Mouse (Mus musculus) embryonic facial prominence, embryonic 11.5 days (tissue): ENCODE measurements at regions not wholly inside any gene's neighbourhood (a gene's known extent, or its start where the extent isn't known, plus 50 kb on each side); places are given as distances from the start of the nearest gene placed in this dataset.
A peak's percentile ranks its signal among the peaks of the same experiment; 100 is the strongest.

ENCODE experiments used
- ATAC-seq: fragments of 200-750 bp; cut with Nextera tagmentation; replicated peaks from 2 replicates; pipeline ENCODE4 v1.8.0; 2017; ENCODE audit warnings: low read depth; ENCODE audit not compliant: insufficient number of reproducible peaks, low FRiP score, low TSS enrichment
- DNase-seq: peaks from one replicate; pipeline ENCODE4 v3.0.0-alpha.2; 2015; ENCODE audit warnings: low spot score
- H3K27ac ChIP-seq: fragments of 300-500 bp; sonication (generic); replicated peaks from 2 replicates; pipeline ENCODE4 v1.5.1; 2014; ENCODE audit warnings: mild to moderate bottlenecking, low read depth, low read length, control low read depth
- H3K27me3 ChIP-seq: fragments of 300-500 bp; sonication (generic); 2 replicates; pipeline ENCODE4 v1.6.1; 2014; ENCODE audit warnings: mild to moderate bottlenecking, low read length, moderate library complexity, mixed read lengths; ENCODE audit not compliant: control insufficient read depth, insufficient read depth
- H3K36me3 ChIP-seq: fragments of 300-500 bp; sonication (generic); replicated peaks from 2 replicates; pipeline ENCODE4 v1.6.1; 2014; ENCODE audit warnings: low read depth, mild to moderate bottlenecking, low read length, moderate library complexity, mixed read lengths; ENCODE audit not compliant: control insufficient read depth, insufficient read depth
- H3K4me1 ChIP-seq: fragments of 300-500 bp; sonication (generic); 2 replicates; pipeline ENCODE4 v1.6.1; 2014; ENCODE audit warnings: low read length, mixed read lengths; ENCODE audit not compliant: control insufficient read depth, insufficient read depth
- H3K4me2 ChIP-seq: fragments of 300-500 bp; sonication (generic); 2 replicates; pipeline ENCODE4 v1.6.1; 2014; ENCODE audit warnings: low read depth, mild to moderate bottlenecking, control low read depth, low read length, moderate library complexity
- H3K4me3 ChIP-seq: fragments of 300-500 bp; sonication (generic); 2 replicates; pipeline ENCODE4 v1.5.1; 2014; ENCODE audit warnings: low read depth, low read length, control low read depth
- H3K9ac ChIP-seq: fragments of 300-500 bp; sonication (generic); replicated peaks from 2 replicates; pipeline ENCODE4 v1.6.1; 2014; ENCODE audit warnings: mild to moderate bottlenecking, control low read depth, low read length
- H3K9me3 ChIP-seq: fragments of 300-500 bp; sonication (generic); replicated peaks from 2 replicates; pipeline ENCODE4 v1.6.1; 2016; ENCODE audit warnings: mild to moderate bottlenecking, low read length, inconsistent platforms, mixed read lengths; ENCODE audit not compliant: control insufficient read depth
- WGBS: fragments of 180-500 bp; shearing (Covaris S2); extraction: QIAGEN DNeasy Blood & Tissue Kit; methylation state at CpG from one replicate; pipeline ENCODE4 v1.1.7; 2014; 5-methylcytosine and 5-hydroxymethylcytosine counted together

DNA sequence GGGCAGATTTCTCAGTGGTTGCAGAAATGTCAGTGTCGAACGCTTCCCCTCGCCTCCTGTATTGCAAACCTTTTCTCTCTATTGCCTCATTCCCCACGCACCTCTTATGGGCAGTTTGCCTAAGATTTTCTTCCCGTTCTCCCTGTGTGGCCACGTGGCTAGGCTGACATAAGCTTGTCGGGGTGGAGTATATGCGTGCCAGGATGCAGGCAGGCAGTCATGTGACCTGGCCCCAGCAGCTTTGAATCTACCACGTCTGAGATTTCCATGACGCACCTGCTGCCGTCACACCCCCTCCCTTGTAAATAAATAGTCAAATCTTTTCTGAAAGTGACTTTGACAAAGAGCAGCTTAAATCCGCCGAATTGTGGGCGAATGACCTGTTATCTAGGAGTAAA, 147.1 kb upstream of the Jade1 start:
- Histone ChIP-seq H3K9ac (peak overlapping the region; percentile 46), H3K36me3 (no peaks in the 10 kb centered on the region), H3K27me3 (no peaks in the 10 kb centered on the region), H3K4me3 (peak overlapping the region; percentile 16), H3K4me1 (no peaks in the 10 kb centered on the region), H3K27ac (no peak overlapping the region), H3K9me3 (no peaks in the 10 kb centered on the region), H3K4me2 (peak overlapping the region; percentile 39)
- ATAC-seq (peak; percentile 86), DNase-seq (peak; percentile 66)
- WGBS = 13% methylated on average over 14 of the region's 14 CpGs

DNA sequence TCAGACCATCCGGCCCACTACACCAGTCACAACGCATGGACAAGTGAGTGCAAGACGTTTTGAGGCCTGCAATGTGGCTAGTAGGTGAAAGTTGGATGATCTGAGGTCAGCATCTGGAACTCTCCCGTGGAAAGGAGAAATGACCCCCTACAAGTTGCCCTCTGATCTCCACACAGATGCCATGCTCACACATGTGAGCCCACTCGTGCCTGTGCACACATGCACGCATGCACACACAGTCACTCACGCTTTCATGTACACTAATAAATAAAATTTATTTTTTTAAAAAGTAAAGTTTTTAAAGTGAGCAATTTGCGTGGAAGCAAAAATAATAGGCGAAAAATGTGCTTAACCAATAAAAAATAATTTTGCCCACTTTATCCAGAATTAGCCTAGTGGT, 147.5 kb upstream of the Jade1 start:
- DNase-seq (no peak), ATAC-seq (no peak)
- H3K9me3 ChIP-seq = no peaks in the 10 kb centered on the region
- no peak overlapping the region for H3K4me3 ChIP-seq
- H3K4me2 ChIP-seq = no peak overlapping the region; the same call in 1 of the 2 replicates
- no peak overlapping the region for H3K9ac ChIP-seq
- no peaks in the 10 kb centered on the region for H3K4me1 ChIP-seq
- no peaks in the 10 kb centered on the region for H3K27me3 ChIP-seq
- H3K27ac ChIP-seq = no peak overlapping the region
- 72% methylated on average over 9 of the region's 9 CpGs for WGBS
- H3K36me3 ChIP-seq = no peaks in the 10 kb centered on the region

DNA sequence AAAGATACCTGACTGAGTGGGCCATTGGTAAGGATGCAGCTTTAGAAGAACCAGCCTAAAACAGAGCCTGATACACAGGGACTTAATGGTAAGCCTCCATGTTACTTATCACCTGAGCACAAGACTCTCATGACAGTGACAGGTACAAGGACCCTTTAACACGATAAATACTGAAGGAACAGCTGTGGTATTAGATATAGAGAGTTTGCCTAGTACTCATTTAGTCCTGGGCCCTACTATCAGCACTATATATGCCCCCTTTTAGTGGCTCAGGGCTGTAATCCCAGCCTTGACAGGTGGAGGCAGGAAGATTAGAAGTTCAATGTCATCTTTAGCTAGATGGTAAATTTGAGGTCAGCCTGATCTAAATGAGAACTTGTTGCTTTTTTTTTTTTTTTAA, 148.0 kb upstream of the Jade1 start:
- H3K9me3 ChIP-seq = no peaks in the 10 kb centered on the region
- DNase-seq (no peak), ATAC-seq (no peak)
- H3K4me3 ChIP-seq = no peak overlapping the region
- H3K27me3 ChIP-seq = no peaks in the 10 kb centered on the region
- no peak overlapping the region for H3K9ac ChIP-seq
- no peak overlapping the region for H3K27ac ChIP-seq
- 86% methylated on average over 1 of the region's 1 CpGs for WGBS
- no peak overlapping the region for H3K4me2 ChIP-seq
- H3K4me1 ChIP-seq = no peaks in the 10 kb centered on the region
- H3K36me3 ChIP-seq = no peaks in the 10 kb centered on the region

- H3K36me3 ChIP-seq = no peaks in the 10 kb centered on the region
- no peak overlapping the region for H3K27ac ChIP-seq
- H3K9ac ChIP-seq = no peak overlapping the region
- DNase-seq (no peak), ATAC-seq (no peak)
- no peak overlapping the region for H3K4me2 ChIP-seq
- H3K9me3 ChIP-seq = no peaks in the 10 kb centered on the region
- H3K27me3 ChIP-seq = no peaks in the 10 kb centered on the region
- 84% methylated on average over 4 of the region's 4 CpGs for WGBS
- no peaks in the 10 kb centered on the region for H3K4me1 ChIP-seq
- H3K4me3 ChIP-seq = no peak overlapping the region
Measured at GRCm38 (mm10) chr3:41401881-41402280, 153.7 kb upstream of the Jade1 start.

DNA sequence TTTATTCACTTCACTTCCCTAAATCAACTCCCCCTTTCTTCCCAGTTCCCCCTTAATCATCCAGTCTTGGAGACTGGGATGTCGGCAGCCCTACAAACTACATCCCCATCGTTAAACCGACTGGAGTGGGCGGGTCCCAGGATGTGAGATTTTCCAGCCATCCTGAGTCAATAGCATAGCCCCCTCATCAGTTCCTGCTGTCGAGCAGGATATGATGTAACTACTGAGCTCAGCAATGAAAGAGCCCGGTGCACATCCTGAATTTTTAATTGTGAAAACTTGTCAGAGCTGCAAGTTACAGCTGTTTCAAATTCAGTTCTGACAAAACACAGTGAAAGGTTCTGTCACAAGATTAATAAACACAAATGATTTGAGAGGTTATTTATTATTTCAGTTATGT, 165.7 kb upstream of the Jade1 start:
- Histone ChIP-seq H3K9me3 (no peaks in the 10 kb centered on the region), H3K9ac (no peak overlapping the region), H3K36me3 (no peaks in the 10 kb centered on the region), H3K4me2 (no peak overlapping the region), H3K4me1 (no peaks in the 10 kb centered on the region), H3K4me3 (no peak overlapping the region), H3K27ac (no peak overlapping the region), H3K27me3 (no peaks in the 10 kb centered on the region)
- WGBS = 66% methylated on average over 6 of the region's 6 CpGs
- ATAC-seq = no peak
- DNase-seq = peak; percentile 41

DNA sequence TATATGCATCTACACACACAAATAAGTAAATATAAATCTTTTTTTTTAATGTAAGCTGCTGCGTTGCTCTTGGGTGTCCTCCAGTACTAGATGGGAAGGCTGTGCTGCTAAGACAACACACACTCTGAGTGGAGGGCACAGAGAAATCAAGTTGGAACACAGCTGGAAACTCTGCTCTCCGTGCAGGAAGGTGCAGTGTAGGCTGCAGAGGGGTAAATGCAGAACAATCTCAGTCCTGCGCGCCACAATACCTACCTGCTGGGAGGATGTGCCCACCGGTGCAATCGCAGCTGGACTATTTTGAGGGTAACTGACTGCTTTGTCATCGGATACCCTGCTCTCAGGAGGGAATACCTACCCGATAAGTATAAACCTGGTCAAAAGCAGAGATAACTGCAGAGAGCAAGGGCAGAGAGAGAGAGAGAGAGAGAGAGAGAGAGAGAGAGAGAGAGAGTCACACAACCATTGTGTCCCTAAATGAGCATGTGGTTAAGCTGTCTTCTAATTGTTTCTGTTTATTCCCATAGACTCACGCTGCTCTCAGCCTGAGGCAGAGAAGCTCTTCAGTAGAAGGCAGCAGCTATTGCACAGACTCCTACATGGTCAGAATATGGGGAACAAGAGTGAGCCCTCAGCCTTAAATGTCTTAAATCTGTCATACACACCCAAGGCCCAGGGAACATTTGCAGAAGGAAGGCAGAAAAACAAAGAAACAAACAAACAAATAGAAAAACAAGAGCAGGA, 167.9 kb upstream of the Jade1 start:
- 48% methylated on average over 9 of the region's 9 CpGs for WGBS

GRCm38 (mm10) chr3:41386299-41386698, 169.2 kb upstream of the Jade1 start:
- Histone ChIP-seq H3K36me3 (no peaks in the 10 kb centered on the region), H3K27me3 (no peaks in the 10 kb centered on the region), H3K9me3 (no peaks in the 10 kb centered on the region), H3K9ac (no peak overlapping the region), H3K4me1 (no peaks in the 10 kb centered on the region), H3K27ac (no peak overlapping the region), H3K4me3 (no peak overlapping the region), H3K4me2 (no peak overlapping the region)
- WGBS = 50% methylated on average over 5 of the region's 5 CpGs
- DNase-seq = no peak
- no peak for ATAC-seq

More for the DNA sequence above, 167.9 kb upstream of the Jade1 start:
- no peaks in the 10 kb centered on the region for H3K4me1 ChIP-seq
- H3K9ac ChIP-seq = no peak overlapping the region
- H3K4me2 ChIP-seq = no peak overlapping the region
- no peaks in the 10 kb centered on the region for H3K27me3 ChIP-seq
- no peak overlapping the region for H3K27ac ChIP-seq
- no peaks in the 10 kb centered on the region for H3K36me3 ChIP-seq
- no peaks in the 10 kb centered on the region for H3K9me3 ChIP-seq
- ATAC-seq (no peak), DNase-seq (no peak)
- H3K4me3 ChIP-seq = no peak overlapping the region

GRCm38 (mm10) chr3:41384410-41384809, 171.1 kb upstream of the Jade1 start:
- Histone ChIP-seq H3K9me3 (no peaks in the 10 kb centered on the region), H3K4me3 (no peak overlapping the region), H3K27ac (no peak overlapping the region), H3K36me3 (no peaks in the 10 kb centered on the region), H3K27me3 (no peaks in the 10 kb centered on the region), H3K4me2 (no peak overlapping the region), H3K9ac (no peak overlapping the region), H3K4me1 (no peaks in the 10 kb centered on the region)
- no peak for DNase-seq
- 81% methylated on average over 10 of the region's 10 CpGs for WGBS
- ATAC-seq = no peak
